Mouse (Mus musculus): ENCODE measurements around the gene Lgalsl. TPM values are rescaled to one million over a fixed set of nuclear protein-coding genes. Genes with fewer than 3 reads are reported as not detected.

Lgalsl gene
- total and polyA plus RNA-seq, 3 experiments: 11.9 to 21.1 TPM; not detected in 1

GRCm38 (mm10) chr11:20857921-20858320 lies 27.1 kb upstream of the Lgalsl start:
- H3K27ac ChIP-seq (ENCODE audit: control insufficient read depth, low read depth, low read length): no peak overlapping the region
- TF ChIP-seq CTCF (IDR thresholded peaks at IDR 0.05 in 2 of 3, conservative IDR thresholded peaks at IDR 0.05 in 1 of 3; ENCODE audit: control insufficient read depth in 1 of 3, insufficient read depth in 1 of 3, low read depth in 2 of 3, low read length in 3 of 3, poor library complexity in 1 of 3, severe bottlenecking in 1 of 3) (no peak), UBTF (IDR thresholded peaks at IDR 0.05; ENCODE audit: borderline replicate concordance, insufficient read depth, low read depth, low read length) (no peak), MYB (IDR thresholded peaks at IDR 0.05; ENCODE audit: low read depth, low read length) (no peak), MAX (IDR thresholded peaks at IDR 0.05; ENCODE audit: low read length) (no peak), RAD21 (IDR thresholded peaks at IDR 0.05; ENCODE audit: low read depth, low read length) (no peak), GABPA (IDR thresholded peaks at IDR 0.05; ENCODE audit: low read depth, low read length) (no peak), MYC (IDR thresholded peaks at IDR 0.05; ENCODE audit: low read depth, low read length) (no peak), JUND (IDR thresholded peaks at IDR 0.05; ENCODE audit: low read depth, low read length) (no peak), POLR2AphosphoS5 (IDR thresholded peaks at IDR 0.05; ENCODE audit: borderline replicate concordance, low read depth, low read length) (no peak), USF2 (IDR thresholded peaks at IDR 0.05; ENCODE audit: borderline replicate concordance in 1 of 2, insufficient read depth in 1 of 2, low read depth in 1 of 2, low read length in 2 of 2) (no peak), NELFE (IDR thresholded peaks at IDR 0.05; ENCODE audit: low read depth, low read length) (no peak), POLR2A (IDR thresholded peaks at IDR 0.05; ENCODE audit: control insufficient read depth in 1 of 2, insufficient read depth in 1 of 2, low read depth in 1 of 2, low read length in 2 of 2, poor library complexity in 1 of 2) (no peak), USF1 (IDR thresholded peaks at IDR 0.05; ENCODE audit: low read depth, low read length) (no peak), HCFC1 (IDR thresholded peaks at IDR 0.05; ENCODE audit: low read depth, low read length) (no peak), RCOR1 (IDR thresholded peaks at IDR 0.05; ENCODE audit: low read depth, low read length) (no peak), MXI1 (IDR thresholded peaks at IDR 0.05; ENCODE audit: low read depth, low read length) (no peak)
- H3K36me3 ChIP-seq (ENCODE audit: control insufficient read depth in 1 of 2, insufficient read depth in 2 of 2, low read length in 2 of 2): no peaks in the 10 kb centered on the region
- no peak overlapping the region for H3K9ac ChIP-seq (ENCODE audit: control insufficient read depth, low read depth, low read length, poor library complexity, severe bottlenecking)
- H3K4me1 ChIP-seq (ENCODE audit: control insufficient read depth in 1 of 2, insufficient read depth in 2 of 2, low read length in 2 of 2): no peaks in the 10 kb centered on the region
- no peak for DNase-seq (ENCODE audit: low read depth, low spot score)
- no peaks in the 10 kb centered on the region for H3K79me2 ChIP-seq (ENCODE audit: control insufficient read depth, insufficient read depth, low read length, poor library complexity)
- no peaks in the 10 kb centered on the region for H3K9me3 ChIP-seq (replicated peaks; ENCODE audit: insufficient read depth, low read length)
- H3K27me3 ChIP-seq (ENCODE audit: control insufficient read depth in 1 of 2, insufficient read depth in 2 of 2, low read length in 2 of 2): peaks cover 0 to 2% of the 10 kb centered on the region in 2 experiments; a peak in 3 of 4 replicates
- H3K4me3 ChIP-seq (ENCODE audit: control insufficient read depth in 1 of 2, insufficient read depth in 1 of 2, low read depth in 2 of 2, low read length in 2 of 2): no peak overlapping the region

GRCm38 (mm10) chr11:20854032-20854741 lies 23.3 kb upstream of the Lgalsl start:
- no peak overlapping the region for H3K4me3 ChIP-seq (ENCODE audit: control insufficient read depth in 1 of 2, insufficient read depth in 1 of 2, low read depth in 2 of 2, low read length in 2 of 2)
- H3K9ac ChIP-seq (ENCODE audit: control insufficient read depth, low read depth, low read length, poor library complexity, severe bottlenecking): no peak overlapping the region
- H3K9me3 ChIP-seq (replicated peaks; ENCODE audit: insufficient read depth, low read length): no peaks in the 10 kb centered on the region
- H3K27me3 ChIP-seq (ENCODE audit: control insufficient read depth in 1 of 2, insufficient read depth in 2 of 2, low read length in 2 of 2): peaks cover 3 to 5% of the 10 kb centered on the region in 2 experiments
- no peaks in the 10 kb centered on the region for H3K4me1 ChIP-seq (ENCODE audit: control insufficient read depth in 1 of 2, insufficient read depth in 2 of 2, low read length in 2 of 2)
- TF ChIP-seq RAD21 (IDR thresholded peaks at IDR 0.05; ENCODE audit: low read depth, low read length) (no peak), MAFK (IDR thresholded peaks at IDR 0.05; ENCODE audit: borderline replicate concordance, low read depth, low read length) (no peak), TBP (IDR thresholded peaks at IDR 0.05; ENCODE audit: low read depth, low read length) (no peak), USF2 (IDR thresholded peaks at IDR 0.05; ENCODE audit: borderline replicate concordance in 1 of 2, insufficient read depth in 1 of 2, low read depth in 1 of 2, low read length in 2 of 2) (no peak), EP300 (IDR thresholded peaks at IDR 0.05; ENCODE audit: low read depth in 1 of 2, low read length in 2 of 2) (no peak), ZNF384 (IDR thresholded peaks at IDR 0.05; ENCODE audit: low read depth, low read length) (no peak), SMC3 (IDR thresholded peaks at IDR 0.05; ENCODE audit: low read depth, low read length) (no peak), GATA1 (IDR thresholded peaks at IDR 0.05; ENCODE audit: low read depth, low read length) (no peak), POLR2AphosphoS2 (IDR thresholded peaks at IDR 0.05; ENCODE audit: low read length) (no peak), UBTF (IDR thresholded peaks at IDR 0.05; ENCODE audit: borderline replicate concordance, insufficient read depth, low read depth, low read length) (no peak), GABPA (IDR thresholded peaks at IDR 0.05; ENCODE audit: low read depth, low read length) (no peak), CHD2 (IDR thresholded peaks at IDR 0.05; ENCODE audit: low read length) (no peak), POLR2AphosphoS5 (IDR thresholded peaks at IDR 0.05; ENCODE audit: borderline replicate concordance, low read depth, low read length) (no peak), ELF1 (IDR thresholded peaks at IDR 0.05; ENCODE audit: low read depth, low read length) (no peak), MAX (IDR thresholded peaks at IDR 0.05; ENCODE audit: low read length) (no peak), JUND (IDR thresholded peaks at IDR 0.05; ENCODE audit: low read depth, low read length) (no peak), E2F4 (IDR thresholded peaks at IDR 0.05; ENCODE audit: borderline replicate concordance, low read depth, low read length) (no peak)
- no peaks in the 10 kb centered on the region for H3K79me2 ChIP-seq (ENCODE audit: control insufficient read depth, insufficient read depth, low read length, poor library complexity)
- no peak for DNase-seq (ENCODE audit: low read depth, low spot score)
- H3K36me3 ChIP-seq (ENCODE audit: control insufficient read depth in 1 of 2, insufficient read depth in 2 of 2, low read length in 2 of 2): no peaks in the 10 kb centered on the region
- H3K27ac ChIP-seq (ENCODE audit: control insufficient read depth, low read depth, low read length): no peak overlapping the region

Data from MEL (cell line).